Mouse (Mus musculus) thymus, postnatal 4 days (tissue): ENCODE measurements around the gene Tmem95.
"Not testable (repeated sequence)": the region's sequence is repeated elsewhere in the genome, so short reads cannot be mapped to it uniquely, and the experiment has no call there.

Source experiments
- DNase-seq: peaks from one replicate; pipeline ENCODE4 v3.0.0; 2021

The Tmem95 gene

GRCm38 (mm10) chr11:69877878-69878277, at the start of gene Tmem95:
Gene Tmem95, minus strand, starts transcription at chr11:69878018.
- peak; percentile 15 for DNase-seq

- no peak for DNase-seq
Measured at GRCm38 (mm10) chr11:69927501-69927900, 49.7 kb upstream of the Tmem95 start.

- no peak for DNase-seq
Measured at GRCm38 (mm10) chr11:69922796-69923195, 45.0 kb upstream of the Tmem95 start.

GRCm38 (mm10) chr11:69922012-69922756, 44.4 kb upstream of the Tmem95 start:
- DNase-seq: no peak

GRCm38 (mm10) chr11:69921114-69922011, 43.5 kb upstream of the Tmem95 start, which contains the start of gene Eif5a:
Gene Eif5a, minus strand, starts transcription at chr11:69921958.
- peak; percentile 100 for DNase-seq

- DNase-seq: peak; percentile 73
Measured at GRCm38 (mm10) chr11:69920266-69921031, 42.6 kb upstream of the Tmem95 start.

GRCm38 (mm10) chr11:69919661-69920265, 41.9 kb upstream of the Tmem95 start:
- DNase-seq: peak; percentile 78

- DNase-seq: peak; percentile 14
Measured at GRCm38 (mm10) chr11:69919053-69919452, 41.2 kb upstream of the Tmem95 start.

GRCm38 (mm10) chr11:69918118-69918517, 40.3 kb upstream of the Tmem95 start:
- DNase-seq: no peak

- no peak for DNase-seq
Measured at GRCm38 (mm10) chr11:69917379-69917948, 39.6 kb upstream of the Tmem95 start.

- not testable (repeated sequence) for DNase-seq
Measured at GRCm38 (mm10) chr11:69916652-69917378, 39.0 kb upstream of the Tmem95 start.

- DNase-seq: no peak
Measured at GRCm38 (mm10) chr11:69915667-69916627, 38.1 kb upstream of the Tmem95 start.

GRCm38 (mm10) chr11:69914917-69915430, 37.2 kb upstream of the Tmem95 start:
- no peak for DNase-seq

- DNase-seq: peak; percentile 55
Measured at GRCm38 (mm10) chr11:69914372-69914764, 36.5 kb upstream of the Tmem95 start.

GRCm38 (mm10) chr11:69913554-69914371, 35.9 kb upstream of the Tmem95 start, which contains the start of gene Gps2:
Gene Gps2, plus strand, starts transcription at chr11:69913888.
- peak; percentile 92 for DNase-seq

- peak; percentile 35 for DNase-seq
Measured at GRCm38 (mm10) chr11:69912716-69913530, 35.1 kb upstream of the Tmem95 start.

- no peak for DNase-seq
Measured at GRCm38 (mm10) chr11:69911701-69912100, 33.9 kb upstream of the Tmem95 start.
